Mouse (Mus musculus) cortical plate, adult 2 months (tissue): ENCODE results near the gene Birc5.

Experiments used
- CTCF ChIP-seq: fragments of 200-500 bp; IDR thresholded peaks from 2 replicates; pipeline ENCODE4 v1.5.1; 2011; ENCODE audit warnings: mild to moderate bottlenecking, control low read depth, low read length; ENCODE audit not compliant: insufficient read depth; ENCODE audit errors: extremely low read depth
- POLR2A ChIP-seq: fragments of 200-500 bp; IDR thresholded peaks from 2 replicates; pipeline ENCODE4 v1.6.1; 2011; ENCODE audit warnings: mild to moderate bottlenecking, low read length, control low read depth; ENCODE audit not compliant: insufficient read depth; ENCODE audit errors: extremely low read depth

DNA sequence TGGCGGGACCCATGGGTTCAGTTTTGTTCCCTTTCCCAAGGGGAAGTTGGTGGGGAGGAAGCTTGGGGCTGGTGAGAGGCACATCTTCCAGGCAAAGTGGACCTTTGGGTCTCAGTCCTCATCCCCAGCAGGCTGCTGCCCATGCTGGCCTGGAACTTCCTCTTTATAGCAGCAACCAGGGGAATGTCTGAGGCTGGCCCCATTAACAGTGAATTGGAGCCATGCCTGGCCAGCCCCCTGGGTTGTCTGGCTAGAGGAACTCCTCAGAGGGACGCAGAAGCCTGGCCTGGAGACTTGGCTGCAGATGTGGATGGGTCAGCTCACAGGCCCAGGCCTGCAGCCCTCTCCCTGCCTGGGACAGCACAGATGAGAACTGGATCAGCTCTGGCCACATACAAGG, 15.8 kb downstream of the Birc5 start:
- TF ChIP-seq CTCF (no peak), POLR2A (no peak)
